Mouse (Mus musculus) intestine, postnatal 0 days (tissue): ENCODE results near the gene D630003M21Rik. TPM values are rescaled to one million over a fixed set of nuclear protein-coding genes. Genes with fewer than 3 reads are reported as not detected.

ENCODE experiments used
- ATAC-seq: fragments of 200-750 bp; cut with Nextera tagmentation; 2 replicates; pipeline ENCODE4 v1.8.0; 2017; ENCODE audit warnings: mild to moderate bottlenecking, moderate TSS enrichment, moderate library complexity
- H3K27ac ChIP-seq: fragments of 300-500 bp; sonication (generic); 2 replicates; pipeline ENCODE4 v1.5.1; 2014; ENCODE audit warnings: mild to moderate bottlenecking, low read depth, low read length, moderate library complexity
- H3K27me3 ChIP-seq: fragments of 300-500 bp; sonication (generic); replicated peaks from 2 replicates; pipeline ENCODE4 v1.6.1; 2014; ENCODE audit warnings: low read length, mixed read lengths; ENCODE audit not compliant: control insufficient read depth, insufficient read depth
- H3K36me3 ChIP-seq: fragments of 300-500 bp; sonication (generic); 2 replicates; pipeline ENCODE4 v1.6.1; 2014; ENCODE audit warnings: mild to moderate bottlenecking, moderate library complexity; ENCODE audit not compliant: control insufficient read depth, insufficient read depth
- H3K4me1 ChIP-seq: fragments of 300-500 bp; sonication (generic); replicated peaks from 2 replicates; pipeline ENCODE4 v1.6.1; 2014; ENCODE audit warnings: antibody characterized with exemption, low read length, mixed read lengths; ENCODE audit not compliant: control insufficient read depth, insufficient read depth
- H3K4me2 ChIP-seq: fragments of 300-500 bp; sonication (generic); replicated peaks from 2 replicates; pipeline ENCODE4 v1.6.1; 2014; ENCODE audit warnings: low read depth, mild to moderate bottlenecking, moderate library complexity
- H3K4me3 ChIP-seq: fragments of 300-500 bp; sonication (generic); 2 replicates; pipeline ENCODE4 v1.5.1; 2014; ENCODE audit warnings: low read depth, low read length
- H3K9ac ChIP-seq: fragments of 300-500 bp; sonication (generic); 2 replicates; pipeline ENCODE4 v1.6.1; 2014; ENCODE audit warnings: mild to moderate bottlenecking, low read depth, low read length
- H3K9me3 ChIP-seq: fragments of 300-500 bp; sonication (generic); 2 replicates; pipeline ENCODE4 v1.6.1; 2016; ENCODE audit warnings: mixed run types; ENCODE audit not compliant: control insufficient read depth
- CTCF ChIP-seq: sonication (generic); IDR thresholded peaks from 2 replicates; pipeline ENCODE4 v1.5.1; 2016; ENCODE audit warnings: low read depth, mild to moderate bottlenecking, control low read depth, antibody characterized with exemption, moderate library complexity
- WGBS: fragments of 180-500 bp; shearing (Covaris S2); extraction: QIAGEN DNeasy Blood & Tissue Kit; methylation state at CpG from one replicate; pipeline ENCODE4 v1.1.7; 2014; 5-methylcytosine and 5-hydroxymethylcytosine counted together
- polyA plus RNA-seq: library from polyadenylated mRNA; unstranded; fragments of >200 nt; fragmentation: Nextera tagmentation; extraction: Ambion mirVana; gene quantifications from 2 replicates; pipeline ENCODE4 v1.2.1, GENCODE M21; 2015

Gene D630003M21Rik
- polyA plus RNA-seq, 1 experiment from 2014 or later: 0.76 TPM

DNA sequence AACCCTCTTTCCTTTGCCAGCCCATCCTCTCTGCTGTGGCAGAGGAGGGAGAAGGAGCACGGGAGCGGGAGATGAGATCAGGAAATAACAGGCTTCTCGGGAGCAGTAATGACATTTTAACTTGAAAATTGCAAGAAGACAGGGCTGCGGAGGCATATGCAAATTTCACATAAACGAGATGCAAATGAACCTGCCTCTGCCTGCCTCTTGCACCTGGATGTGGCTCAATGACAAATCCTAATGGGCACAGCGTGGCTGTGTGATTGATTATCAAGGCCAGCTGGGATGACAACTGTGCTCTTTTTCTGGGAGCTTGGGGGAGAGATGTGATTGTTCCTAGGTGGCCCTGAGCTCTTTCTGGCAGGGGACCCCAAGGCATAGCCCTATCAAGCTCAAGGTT lies 47.1 kb downstream of the D630003M21Rik start:
- TF ChIP-seq CTCF: no peak
- Histone ChIP-seq H3K27me3 (no peaks in the 10 kb centered on the region), H3K27ac (no peak overlapping the region), H3K4me1 (peaks cover 12% of the 10 kb centered on the region), H3K36me3 (no peaks in the 10 kb centered on the region), H3K4me2 (no peak overlapping the region), H3K9ac (no peak overlapping the region), H3K9me3 (no peaks in the 10 kb centered on the region), H3K4me3 (no peak overlapping the region)
- ATAC-seq: no peak
- 67% methylated on average over 6 of the region's 6 CpGs for WGBS

DNA sequence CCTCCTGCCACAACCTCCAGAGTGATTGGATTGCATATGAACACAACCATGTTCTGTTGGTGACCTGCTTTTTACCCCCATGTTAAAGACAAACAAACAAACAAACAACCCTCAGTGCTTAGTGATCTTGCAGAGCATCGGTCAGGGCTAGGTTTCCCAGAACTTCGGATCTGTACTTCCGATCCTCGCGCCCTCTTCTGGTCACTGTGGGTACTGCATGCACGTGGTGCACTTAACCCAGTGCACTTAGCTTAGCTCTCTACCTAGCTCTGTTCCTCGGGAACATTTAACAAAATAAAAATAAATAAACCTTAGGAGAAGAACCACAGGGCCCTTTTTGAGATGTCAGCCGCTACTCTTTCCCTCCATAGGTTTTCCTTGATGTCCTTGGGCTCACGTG lies 48.2 kb downstream of the D630003M21Rik start:
- H3K36me3 ChIP-seq: no peaks in the 10 kb centered on the region
- H3K9me3 ChIP-seq: no peaks in the 10 kb centered on the region
- H3K4me3 ChIP-seq: no peak overlapping the region
- no peak overlapping the region for H3K9ac ChIP-seq
- peaks cover 12% of the 10 kb centered on the region for H3K4me1 ChIP-seq
- H3K27ac ChIP-seq: no peak overlapping the region
- no peaks in the 10 kb centered on the region for H3K27me3 ChIP-seq
- WGBS: 54% methylated on average over 9 of the region's 9 CpGs
- ATAC-seq: no peak
- H3K4me2 ChIP-seq: no peak overlapping the region
- TF ChIP-seq CTCF: peak; percentile 84

DNA sequence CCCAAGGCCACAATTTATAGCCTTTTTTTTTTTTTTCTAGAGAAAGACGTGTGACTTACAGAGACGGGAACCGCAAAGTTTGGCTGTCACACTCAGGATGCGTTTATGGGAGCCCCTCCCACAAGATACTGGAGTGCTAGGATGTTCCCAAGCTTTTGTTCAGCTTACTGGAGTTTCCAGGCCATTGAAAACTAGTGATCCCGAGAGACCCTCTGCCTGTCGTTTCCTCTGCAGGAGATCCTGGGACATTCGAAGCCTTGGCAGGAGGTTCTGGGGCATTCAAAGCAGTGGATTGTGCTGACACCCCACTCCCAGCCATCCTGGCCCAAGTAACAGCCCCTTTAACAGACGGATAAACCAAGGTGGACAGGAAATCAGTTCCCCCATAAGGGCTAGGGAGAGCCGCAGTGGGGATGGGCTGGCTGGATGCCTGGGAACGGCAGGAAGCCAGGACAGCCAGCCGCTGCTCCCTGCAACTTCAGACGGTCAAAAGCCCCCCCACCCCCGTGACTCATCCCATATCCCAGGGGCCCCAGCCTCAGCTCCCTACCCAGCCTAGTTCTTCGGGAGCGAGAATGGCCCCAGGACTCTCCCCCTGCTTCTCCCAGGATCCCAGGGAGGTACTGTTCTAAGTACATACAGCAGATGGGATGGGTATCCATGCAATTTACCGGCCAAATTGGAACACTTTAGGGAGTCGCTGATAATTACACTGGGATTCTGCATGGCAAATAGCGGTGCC lies 49.5 kb downstream of the D630003M21Rik start:
- Histone ChIP-seq H3K27ac (peak overlapping the region; percentile 86; the same call in 1 of the 2 replicates), H3K4me1 (peaks cover 12% of the 10 kb centered on the region), H3K9me3 (no peaks in the 10 kb centered on the region), H3K27me3 (no peaks in the 10 kb centered on the region), H3K9ac (0 out of 2 replicates have a peak overlapping the region, but pooled peaks have one; percentile 7), H3K4me3 (peak overlapping the region; percentile 21), H3K36me3 (no peaks in the 10 kb centered on the region), H3K4me2 (peak overlapping the region; percentile 60)
- TF ChIP-seq CTCF: no peak
- ATAC-seq: no peak; the same call in 1 of the 2 replicates
- 26% methylated on average over 18 of the region's 18 CpGs for WGBS

DNA sequence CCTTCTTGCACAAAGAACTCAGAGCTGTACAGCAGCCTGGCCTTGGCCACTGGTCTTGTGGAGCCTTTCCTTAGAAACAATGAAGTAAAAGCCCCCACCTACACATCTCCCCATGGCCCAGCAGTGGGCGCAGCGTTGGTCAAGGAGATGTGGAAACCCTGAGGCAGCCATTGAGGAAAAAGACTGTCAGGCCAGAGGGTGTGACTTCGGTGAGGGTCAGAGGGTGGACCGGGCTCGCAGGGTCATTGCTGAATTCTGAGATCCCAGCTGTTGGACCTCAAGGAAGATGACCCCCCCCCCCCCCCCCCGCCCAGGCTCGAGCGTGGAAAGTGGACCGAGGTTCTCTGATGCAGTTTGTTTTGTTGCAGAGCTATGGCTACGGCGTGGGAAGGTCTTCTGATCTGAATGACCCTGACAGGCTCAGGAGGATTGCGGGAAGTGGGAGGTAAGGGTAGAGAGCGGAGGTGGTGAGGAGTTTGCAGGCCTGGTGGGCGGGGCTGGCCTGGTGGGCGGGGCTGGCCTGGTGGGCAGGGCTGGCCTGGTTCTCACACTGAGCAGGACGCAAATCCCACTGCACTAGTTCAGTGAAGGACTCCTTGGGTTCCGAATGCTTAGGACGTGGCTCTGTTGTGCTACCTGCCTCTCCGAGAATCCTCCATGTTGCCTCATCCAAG lies 50.2 kb downstream of the D630003M21Rik start:
- Histone ChIP-seq H3K36me3 (no peaks in the 10 kb centered on the region), H3K4me2 (peak overlapping the region; percentile 60), H3K4me3 (peak overlapping the region; percentile 21), H3K9me3 (no peaks in the 10 kb centered on the region), H3K27me3 (no peaks in the 10 kb centered on the region), H3K9ac (0 out of 2 replicates have a peak overlapping the region, but pooled peaks have one; percentile 7), H3K27ac (peak overlapping the region; percentile 86), H3K4me1 (peaks cover 12% of the 10 kb centered on the region)
- TF ChIP-seq CTCF: peak; percentile 44
- 11% methylated on average over 16 of the region's 19 CpGs for WGBS
- peak; percentile 73 for ATAC-seq

DNA sequence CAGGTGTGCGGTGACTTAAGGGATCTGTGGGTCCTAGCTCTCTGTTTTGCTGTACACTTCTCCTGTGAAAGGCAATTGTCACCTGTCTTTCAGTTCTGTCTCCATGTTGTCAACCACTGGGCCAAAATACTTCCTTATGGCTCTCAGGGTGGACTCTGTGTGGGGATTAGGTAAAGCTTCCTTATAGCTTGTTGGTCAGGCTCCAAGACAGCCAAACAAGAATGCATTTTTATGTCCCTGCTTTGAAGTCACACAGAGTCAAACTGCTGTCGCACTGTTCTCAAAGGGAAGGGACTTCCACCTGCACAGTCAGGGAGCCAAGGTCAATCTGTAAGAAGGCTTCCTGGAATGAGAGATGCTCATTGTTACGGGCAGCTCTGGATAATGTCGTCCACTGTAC lies 50.9 kb downstream of the D630003M21Rik start:
- H3K36me3 ChIP-seq: no peaks in the 10 kb centered on the region
- no peaks in the 10 kb centered on the region for H3K9me3 ChIP-seq
- no peaks in the 10 kb centered on the region for H3K27me3 ChIP-seq
- H3K27ac ChIP-seq: peak overlapping the region; percentile 86
- peaks cover 12% of the 10 kb centered on the region for H3K4me1 ChIP-seq
- WGBS: 44% methylated on average over 4 of the region's 4 CpGs
- peak; percentile 86 for ATAC-seq
- 0 out of 2 replicates have a peak overlapping the region, but pooled peaks have one; percentile 60 for H3K4me2 ChIP-seq
- H3K4me3 ChIP-seq: no peak overlapping the region
- TF ChIP-seq CTCF: no peak
- no peak overlapping the region for H3K9ac ChIP-seq

DNA sequence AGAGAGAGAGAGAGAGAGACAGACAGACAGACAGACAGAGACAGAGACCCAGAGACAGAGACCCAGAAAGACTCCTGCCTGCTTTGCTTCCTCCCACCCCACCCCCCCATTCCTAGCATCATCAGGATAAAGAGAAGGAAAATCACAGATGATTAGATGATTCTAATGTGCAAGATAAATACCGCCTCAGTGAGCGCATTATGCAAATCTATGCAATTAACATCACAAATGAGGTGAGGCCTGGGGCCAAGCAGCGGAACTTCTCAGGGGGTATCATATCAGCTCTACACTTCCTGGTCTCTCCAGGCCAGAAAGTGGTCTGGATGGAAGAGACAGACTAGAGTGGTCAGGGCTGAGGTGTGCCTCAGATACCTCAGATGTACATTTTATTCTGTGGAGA lies 51.4 kb downstream of the D630003M21Rik start:
- TF ChIP-seq CTCF: no peak
- Histone ChIP-seq H3K4me2 (no peak overlapping the region), H3K36me3 (no peaks in the 10 kb centered on the region), H3K4me1 (peaks cover 12% of the 10 kb centered on the region), H3K27me3 (no peaks in the 10 kb centered on the region), H3K9ac (no peak overlapping the region), H3K27ac (peak overlapping the region; percentile 76), H3K4me3 (no peak overlapping the region), H3K9me3 (no peaks in the 10 kb centered on the region)
- 76% methylated on average over 3 of the region's 3 CpGs for WGBS
- ATAC-seq: no peak; the same call in 1 of the 2 replicates
